Mouse (Mus musculus): ENCODE data around the gene Epha1. TPM values are rescaled to one million over a fixed set of nuclear protein-coding genes. Genes with fewer than 3 reads are reported as not detected.

Gene Epha1
- polyA plus RNA-seq, 1 experiment from 2014 or later, result 20.1 TPM

- Histone ChIP-seq H3K27ac (replicated peaks) (no peak overlapping the region), H3K9me3 (ENCODE audit: control insufficient read depth, low read length) (no peaks in the 10 kb centered on the region), H3K36me3 (ENCODE audit: control insufficient read depth, insufficient read depth, low read length) (no peaks in the 10 kb centered on the region), H3K9ac (ENCODE audit: low read length) (no peak overlapping the region), H3K4me2 (replicated peaks; ENCODE audit: low read depth) (no peak overlapping the region), H3K27me3 (ENCODE audit: control insufficient read depth, insufficient read depth, low read length) (no peaks in the 10 kb centered on the region), H3K4me3 (ENCODE audit: low read depth, low read length) (no peak overlapping the region), H3K4me1 (replicated peaks; ENCODE audit: control insufficient read depth, insufficient read depth) (no peaks in the 10 kb centered on the region; the same call in 1 of the 2 replicates)
- ATAC-seq (ENCODE audit: low FRiP score, low TSS enrichment), result no peak
- TF ChIP-seq EP300 (optimal IDR thresholded peaks at IDR 0.05) (no peak), CTCF (IDR thresholded peaks at IDR 0.05; ENCODE audit: low read depth) (no peak)
- no peak for DNase-seq (ENCODE audit: low spot score)
- WGBS, result 84% methylated on average over 1 of the region's 1 CpGs
Measured at GRCm38 (mm10) chr6:42344255-42344654, 28.8 kb downstream of the Epha1 start.

GRCm38 (mm10) chr6:42343361-42344120 is 29.5 kb downstream of the Epha1 start:
- H3K27ac ChIP-seq (replicated peaks), result no peak overlapping the region
- no peak for DNase-seq (ENCODE audit: low spot score)

GRCm38 (mm10) chr6:42342171-42342570 is 30.9 kb downstream of the Epha1 start:
- no peak overlapping the region for H3K27ac ChIP-seq (replicated peaks)
- no peak overlapping the region for H3K9ac ChIP-seq (ENCODE audit: low read length)
- H3K36me3 ChIP-seq (ENCODE audit: control insufficient read depth, insufficient read depth, low read length), result no peaks in the 10 kb centered on the region
- TF ChIP-seq EP300 (optimal IDR thresholded peaks at IDR 0.05) (no peak), CTCF (IDR thresholded peaks at IDR 0.05; ENCODE audit: low read depth) (no peak)
- H3K4me3 ChIP-seq (ENCODE audit: low read depth, low read length), result no peak overlapping the region
- DNase-seq (ENCODE audit: low spot score) (no peak), ATAC-seq (ENCODE audit: low FRiP score, low TSS enrichment) (no peak)
- WGBS, result 88% methylated on average over 1 of the region's 1 CpGs
- H3K9me3 ChIP-seq (ENCODE audit: control insufficient read depth, low read length), result no peaks in the 10 kb centered on the region
- no peaks in the 10 kb centered on the region for H3K4me1 ChIP-seq (replicated peaks; ENCODE audit: control insufficient read depth, insufficient read depth)
- H3K4me2 ChIP-seq (replicated peaks; ENCODE audit: low read depth), result no peak overlapping the region
- H3K27me3 ChIP-seq (ENCODE audit: control insufficient read depth, insufficient read depth, low read length), result no peaks in the 10 kb centered on the region

More at GRCm38 (mm10) chr6:42343361-42344120, 29.5 kb downstream of the Epha1 start:
- H3K4me1 ChIP-seq (replicated peaks; ENCODE audit: control insufficient read depth, insufficient read depth), result no peaks in the 10 kb centered on the region; the same call in 1 of the 2 replicates
- no peaks in the 10 kb centered on the region for H3K27me3 ChIP-seq (ENCODE audit: control insufficient read depth, insufficient read depth, low read length)
- H3K36me3 ChIP-seq (ENCODE audit: control insufficient read depth, insufficient read depth, low read length), result no peaks in the 10 kb centered on the region
- 79% methylated on average over 9 of the region's 9 CpGs for WGBS
- no peaks in the 10 kb centered on the region for H3K9me3 ChIP-seq (ENCODE audit: control insufficient read depth, low read length)
- no peak overlapping the region for H3K4me2 ChIP-seq (replicated peaks; ENCODE audit: low read depth)
- TF ChIP-seq CTCF (IDR thresholded peaks at IDR 0.05; ENCODE audit: low read depth) (no peak), EP300 (optimal IDR thresholded peaks at IDR 0.05) (no peak)
- no peak for ATAC-seq (ENCODE audit: low FRiP score, low TSS enrichment)
- no peak overlapping the region for H3K9ac ChIP-seq (ENCODE audit: low read length)
- H3K4me3 ChIP-seq (ENCODE audit: low read depth, low read length), result no peak overlapping the region

DNA sequence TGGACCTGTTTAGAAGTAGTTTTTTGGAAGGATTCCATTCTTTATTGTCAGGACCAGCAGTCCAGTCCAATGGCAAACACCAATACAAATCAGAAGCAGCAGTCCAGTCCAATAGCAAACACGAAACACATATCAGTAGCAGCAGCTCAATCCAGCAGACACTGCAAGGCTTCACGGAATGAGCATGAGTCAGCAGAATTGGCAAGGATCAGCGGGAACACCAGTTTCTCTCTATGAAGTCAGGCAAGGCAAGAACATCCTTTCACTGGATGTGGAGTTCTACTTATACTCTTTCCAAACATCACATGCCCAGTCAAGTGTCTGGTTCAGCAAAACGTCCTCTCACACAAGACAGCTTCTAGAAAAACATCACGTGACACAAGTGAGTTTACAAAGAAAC is 33.1 kb downstream of the Epha1 start:
- DNase-seq (ENCODE audit: low spot score), result no peak
- Histone ChIP-seq H3K36me3 (ENCODE audit: control insufficient read depth, insufficient read depth, low read length) (no peaks in the 10 kb centered on the region), H3K4me2 (replicated peaks; ENCODE audit: low read depth) (no peak overlapping the region), H3K27ac (replicated peaks) (no peak overlapping the region), H3K27me3 (ENCODE audit: control insufficient read depth, insufficient read depth, low read length) (no peaks in the 10 kb centered on the region), H3K9me3 (ENCODE audit: control insufficient read depth, low read length) (no peaks in the 10 kb centered on the region), H3K4me3 (ENCODE audit: low read depth, low read length) (no peak overlapping the region), H3K4me1 (replicated peaks; ENCODE audit: control insufficient read depth, insufficient read depth) (no peaks in the 10 kb centered on the region), H3K9ac (ENCODE audit: low read length) (no peak overlapping the region)
- no peak for ATAC-seq (ENCODE audit: low FRiP score, low TSS enrichment)
- 58% methylated on average over 5 of the region's 5 CpGs for WGBS
- TF ChIP-seq CTCF (IDR thresholded peaks at IDR 0.05; ENCODE audit: low read depth) (no peak), EP300 (optimal IDR thresholded peaks at IDR 0.05) (no peak)

GRCm38 (mm10) chr6:42339189-42339588 is 33.9 kb downstream of the Epha1 start:
- H3K9ac ChIP-seq (ENCODE audit: low read length), result no peak overlapping the region
- no peak for TF ChIP-seq CTCF (IDR thresholded peaks at IDR 0.05; ENCODE audit: low read depth)
- no peak for TF ChIP-seq EP300 (optimal IDR thresholded peaks at IDR 0.05)
- no peak overlapping the region for H3K4me3 ChIP-seq (ENCODE audit: low read depth, low read length)
- H3K27me3 ChIP-seq (ENCODE audit: control insufficient read depth, insufficient read depth, low read length), result no peaks in the 10 kb centered on the region
- no peak for ATAC-seq (ENCODE audit: low FRiP score, low TSS enrichment)
- H3K9me3 ChIP-seq (ENCODE audit: control insufficient read depth, low read length), result no peaks in the 10 kb centered on the region
- no peaks in the 10 kb centered on the region for H3K36me3 ChIP-seq (ENCODE audit: control insufficient read depth, insufficient read depth, low read length)
- H3K4me1 ChIP-seq (replicated peaks; ENCODE audit: control insufficient read depth, insufficient read depth), result no peaks in the 10 kb centered on the region
- H3K4me2 ChIP-seq (replicated peaks; ENCODE audit: low read depth), result no peak overlapping the region
- DNase-seq (ENCODE audit: low spot score), result no peak
- H3K27ac ChIP-seq (replicated peaks), result no peak overlapping the region
- WGBS, result 91% methylated on average over 2 of the region's 2 CpGs

- Histone ChIP-seq H3K27me3 (ENCODE audit: control insufficient read depth, insufficient read depth, low read length) (no peaks in the 10 kb centered on the region), H3K27ac (replicated peaks) (no peak overlapping the region), H3K4me1 (replicated peaks; ENCODE audit: control insufficient read depth, insufficient read depth) (no peaks in the 10 kb centered on the region), H3K4me3 (ENCODE audit: low read depth, low read length) (no peak overlapping the region), H3K4me2 (replicated peaks; ENCODE audit: low read depth) (no peak overlapping the region), H3K36me3 (ENCODE audit: control insufficient read depth, insufficient read depth, low read length) (no peaks in the 10 kb centered on the region), H3K9me3 (ENCODE audit: control insufficient read depth, low read length) (no peaks in the 10 kb centered on the region), H3K9ac (ENCODE audit: low read length) (no peak overlapping the region)
- TF ChIP-seq CTCF (IDR thresholded peaks at IDR 0.05; ENCODE audit: low read depth), result no peak
- TF ChIP-seq EP300 (optimal IDR thresholded peaks at IDR 0.05), result no peak
- no peak for DNase-seq (ENCODE audit: low spot score)
- ATAC-seq (ENCODE audit: low FRiP score, low TSS enrichment), result no peak
- 86% methylated on average over 3 of the region's 3 CpGs for WGBS
Measured at GRCm38 (mm10) chr6:42330946-42331345, 42.1 kb downstream of the Epha1 start.

All from stomach, postnatal 0 days (tissue).